Mouse (Mus musculus): ENCODE measurements around the gene Ifitm1. TPM values are rescaled to one million over a fixed set of nuclear protein-coding genes. Genes with fewer than 3 reads are reported as not detected.

The Ifitm1 gene
- total and polyA plus RNA-seq, 3 experiments = 0.23 TPM; not detected in 2

GRCm38 (mm10) chr7:140946311-140946710, 20.7 kb upstream of the Ifitm1 start:
- Histone ChIP-seq H3K79me2 (ENCODE audit: control insufficient read depth, insufficient read depth, low read length, poor library complexity) (peaks cover 1% of the 10 kb centered on the region; the same call in 1 of the 2 replicates), H3K27ac (ENCODE audit: control insufficient read depth, low read depth, low read length) (peak overlapping the region; percentile 13; the same call in 1 of the 2 replicates), H3K9me3 (replicated peaks; ENCODE audit: insufficient read depth, low read length) (no peaks in the 10 kb centered on the region), H3K27me3 (ENCODE audit: control insufficient read depth in 1 of 2, insufficient read depth in 2 of 2, low read length in 2 of 2) (no peaks in the 10 kb centered on the region), H3K4me1 (ENCODE audit: control insufficient read depth in 1 of 2, insufficient read depth in 2 of 2, low read length in 2 of 2) (peaks cover 5 to 20% of the 10 kb centered on the region in 2 experiments), H3K4me3 (ENCODE audit: control insufficient read depth in 1 of 2, insufficient read depth in 1 of 2, low read depth in 2 of 2, low read length in 2 of 2) (no peak overlapping the region), H3K36me3 (ENCODE audit: control insufficient read depth in 1 of 2, insufficient read depth in 2 of 2, low read length in 2 of 2) (peaks cover 0 to 13% of the 10 kb centered on the region in 2 experiments; a peak in 2 of 4 replicates), H3K9ac (ENCODE audit: control insufficient read depth, low read depth, low read length, poor library complexity, severe bottlenecking) (no peak overlapping the region)
- TF ChIP-seq CTCF (IDR thresholded peaks at IDR 0.05 in 2 of 3, conservative IDR thresholded peaks at IDR 0.05 in 1 of 3; ENCODE audit: control insufficient read depth in 1 of 3, insufficient read depth in 1 of 3, low read depth in 2 of 3, low read length in 3 of 3, poor library complexity in 1 of 3, severe bottlenecking in 1 of 3) = no peak
- no peak for TF ChIP-seq TCF12 (IDR thresholded peaks at IDR 0.05; ENCODE audit: low read depth, low read length)
- TF ChIP-seq ETS1 (IDR thresholded peaks at IDR 0.05; ENCODE audit: low read depth, low read length) = no peak
- no peak for TF ChIP-seq JUND (IDR thresholded peaks at IDR 0.05; ENCODE audit: low read depth, low read length)
- no peak for TF ChIP-seq MAZ (IDR thresholded peaks at IDR 0.05; ENCODE audit: low read depth, low read length)
- TF ChIP-seq ZMIZ1 (IDR thresholded peaks at IDR 0.05; ENCODE audit: low read depth, low read length) = no peak
- no peak for TF ChIP-seq POLR2A (IDR thresholded peaks at IDR 0.05; ENCODE audit: control insufficient read depth in 1 of 2, insufficient read depth in 1 of 2, low read depth in 1 of 2, low read length in 2 of 2, poor library complexity in 1 of 2)
- DNase-seq (ENCODE audit: low read depth, low spot score) = no peak

DNA sequence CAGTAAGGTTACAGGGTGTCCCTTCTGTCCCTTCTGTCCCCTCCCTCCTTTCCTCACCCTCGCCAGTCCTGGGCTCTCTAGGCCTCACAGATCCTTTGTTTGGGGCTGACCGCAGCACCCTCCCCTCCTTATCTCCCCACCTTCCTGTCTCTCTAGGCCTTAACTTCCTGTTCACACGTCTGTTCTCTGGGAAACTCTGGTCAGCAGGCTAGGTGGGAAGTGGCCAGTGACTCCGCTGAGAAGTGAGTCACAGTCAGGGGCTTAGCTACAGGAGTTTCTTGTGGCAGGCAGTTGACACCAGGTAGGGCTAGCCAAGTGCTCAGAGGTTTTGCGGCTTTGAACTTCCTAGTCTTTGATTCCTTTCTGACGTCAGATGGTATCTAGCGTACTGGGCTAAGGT, 20.0 kb upstream of the Ifitm1 start:
- H3K27me3 ChIP-seq (ENCODE audit: control insufficient read depth in 1 of 2, insufficient read depth in 2 of 2, low read length in 2 of 2) = no peaks in the 10 kb centered on the region
- peaks cover 5 to 19% of the 10 kb centered on the region in 2 experiments for H3K4me1 ChIP-seq (ENCODE audit: control insufficient read depth in 1 of 2, insufficient read depth in 2 of 2, low read length in 2 of 2)
- H3K36me3 ChIP-seq (ENCODE audit: control insufficient read depth in 1 of 2, insufficient read depth in 2 of 2, low read length in 2 of 2) = peaks cover 0 to 13% of the 10 kb centered on the region in 2 experiments; a peak in 2 of 4 replicates
- peak; percentile 67 for DNase-seq (ENCODE audit: low read depth, low spot score)
- TF ChIP-seq MYC (IDR thresholded peaks at IDR 0.05; ENCODE audit: low read depth, low read length) (no peak), CTCF (IDR thresholded peaks at IDR 0.05 in 2 of 3, conservative IDR thresholded peaks at IDR 0.05 in 1 of 3; ENCODE audit: control insufficient read depth in 1 of 3, insufficient read depth in 1 of 3, low read depth in 2 of 3, low read length in 3 of 3, poor library complexity in 1 of 3, severe bottlenecking in 1 of 3) (no peak), NRF1 (IDR thresholded peaks at IDR 0.05; ENCODE audit: insufficient read depth, low read depth, low read length, poor library complexity, severe bottlenecking) (no peak), JUND (IDR thresholded peaks at IDR 0.05; ENCODE audit: low read depth, low read length) (no peak), TAL1 (IDR thresholded peaks at IDR 0.05; ENCODE audit: low read length) (peak; percentile 25; the same call in 1 of the 2 replicates), GABPA (IDR thresholded peaks at IDR 0.05; ENCODE audit: low read depth, low read length) (no peak), GATA1 (IDR thresholded peaks at IDR 0.05; ENCODE audit: low read depth, low read length) (peak; percentile 64), ZC3H11A (IDR thresholded peaks at IDR 0.05; ENCODE audit: low read depth, low read length) (no peak), E2F4 (IDR thresholded peaks at IDR 0.05; ENCODE audit: borderline replicate concordance, low read depth, low read length) (no peak), ZMIZ1 (IDR thresholded peaks at IDR 0.05; ENCODE audit: low read depth, low read length) (no peak), ZKSCAN1 (IDR thresholded peaks at IDR 0.05; ENCODE audit: low read depth, low read length) (no peak), ZNF384 (IDR thresholded peaks at IDR 0.05; ENCODE audit: low read depth, low read length) (no peak), EP300 (IDR thresholded peaks at IDR 0.05; ENCODE audit: low read depth in 1 of 2, low read length in 2 of 2) (peak; percentile 51 to 58; a peak in 3 of 4 replicates), HCFC1 (IDR thresholded peaks at IDR 0.05; ENCODE audit: low read depth, low read length) (peak; percentile 45; the same call in 1 of the 2 replicates), TCF12 (IDR thresholded peaks at IDR 0.05; ENCODE audit: low read depth, low read length) (no peak), RCOR1 (IDR thresholded peaks at IDR 0.05; ENCODE audit: low read depth, low read length) (peak; percentile 48; the same call in 1 of the 2 replicates), ETS1 (IDR thresholded peaks at IDR 0.05; ENCODE audit: low read depth, low read length) (peak; percentile 64; the same call in 1 of the 2 replicates), MEF2A (IDR thresholded peaks at IDR 0.05; ENCODE audit: extremely low read depth, insufficient replicate concordance, low read depth, low read length, poor library complexity, severe bottlenecking) (no peak), RAD21 (IDR thresholded peaks at IDR 0.05; ENCODE audit: low read depth, low read length) (no peak), POLR2AphosphoS2 (IDR thresholded peaks at IDR 0.05; ENCODE audit: low read length) (no peak)
- no peaks in the 10 kb centered on the region; the same call in 1 of the 2 replicates for H3K79me2 ChIP-seq (ENCODE audit: control insufficient read depth, insufficient read depth, low read length, poor library complexity)
- no peak overlapping the region for H3K4me3 ChIP-seq (ENCODE audit: control insufficient read depth in 1 of 2, insufficient read depth in 1 of 2, low read depth in 2 of 2, low read length in 2 of 2)
- no peaks in the 10 kb centered on the region for H3K9me3 ChIP-seq (replicated peaks; ENCODE audit: insufficient read depth, low read length)
- no peak overlapping the region for H3K9ac ChIP-seq (ENCODE audit: control insufficient read depth, low read depth, low read length, poor library complexity, severe bottlenecking)
- peak overlapping the region; percentile 13; the same call in 1 of the 2 replicates for H3K27ac ChIP-seq (ENCODE audit: control insufficient read depth, low read depth, low read length)
